Mouse (Mus musculus) neural tube, embryonic 10.5 days (tissue): ENCODE data around the gene Gm9922.

Experiments
- DNase-seq: peaks from one replicate; pipeline ENCODE4 v3.0.0-alpha.2; 2017; ENCODE audit warnings: low spot score; ENCODE audit errors: extremely low spot score

Gm9922 gene

DNA sequence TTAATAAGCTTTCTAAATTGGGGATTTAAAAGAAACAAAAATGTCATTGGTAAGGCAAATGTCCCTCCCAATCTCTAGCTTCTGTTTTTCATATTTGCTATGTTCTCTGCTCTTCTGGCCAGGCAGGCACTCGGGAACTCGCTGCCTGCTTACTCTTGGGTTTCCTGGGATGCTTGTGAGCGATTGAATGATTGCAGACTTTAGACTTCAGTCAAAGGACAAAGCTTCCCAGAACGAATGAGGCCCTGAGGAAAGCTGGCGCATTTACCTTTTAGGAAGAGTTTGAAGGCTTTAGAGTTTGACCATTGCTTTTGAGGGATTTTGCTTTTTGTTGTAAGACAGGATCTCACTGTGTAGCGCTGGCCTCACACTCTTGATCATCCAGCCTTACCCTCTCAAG, 41.9 kb downstream of the Gm9922 start:
- no peak for DNase-seq
